Mouse (Mus musculus) midbrain, embryonic 14.5 days (tissue): ENCODE measurements around the gene Rft1. TPM values are rescaled to one million over a fixed set of nuclear protein-coding genes. Genes with fewer than 3 reads are reported as not detected.

Experiments
- ATAC-seq: fragments of 200-750 bp; cut with Nextera tagmentation; 2 replicates; pipeline ENCODE4 v1.8.0; 2017; ENCODE audit warnings: moderate number of reproducible peaks, moderate library complexity; ENCODE audit not compliant: low FRiP score, low TSS enrichment
- DNase-seq: peaks from one replicate; pipeline ENCODE4 v3.0.0-alpha.2; 2015
- H3K27ac ChIP-seq: fragments of 300-500 bp; sonication (generic); replicated peaks from 2 replicates; pipeline ENCODE4 v1.5.1; 2014; ENCODE audit warnings: mild to moderate bottlenecking, low read depth, low read length, moderate library complexity
- H3K27me3 ChIP-seq: fragments of 300-500 bp; sonication (generic); 2 replicates; pipeline ENCODE4 v1.6.1; 2014; ENCODE audit warnings: low read length, control low read depth, mixed read lengths; ENCODE audit not compliant: control insufficient read depth, insufficient read depth
- H3K36me3 ChIP-seq: fragments of 300-500 bp; sonication (generic); 2 replicates; pipeline ENCODE4 v1.6.1; 2014; ENCODE audit warnings: low read length, control low read depth; ENCODE audit not compliant: control insufficient read depth, insufficient read depth
- H3K4me1 ChIP-seq: fragments of 300-500 bp; sonication (generic); 2 replicates; pipeline ENCODE4 v1.6.1; 2014; ENCODE audit warnings: mild to moderate bottlenecking, antibody characterized with exemption, low read length, control low read depth; ENCODE audit not compliant: control insufficient read depth, insufficient read depth
- H3K4me2 ChIP-seq: fragments of 300-500 bp; sonication (generic); 2 replicates; pipeline ENCODE4 v1.6.1; 2014; ENCODE audit warnings: mild to moderate bottlenecking, low read length, moderate library complexity
- H3K4me3 ChIP-seq: fragments of 300-500 bp; sonication (generic); replicated peaks from 2 replicates; pipeline ENCODE4 v1.5.1; 2014; ENCODE audit warnings: low read depth, low read length
- H3K9ac ChIP-seq: fragments of 300-500 bp; sonication (generic); replicated peaks from 2 replicates; pipeline ENCODE4 v1.6.1; 2014; ENCODE audit warnings: mild to moderate bottlenecking, low read length, moderate library complexity
- H3K9me3 ChIP-seq: fragments of 300-500 bp; sonication (generic); 2 replicates; pipeline ENCODE4 v1.6.1; 2016; ENCODE audit warnings: low read length, control low read depth, mixed read lengths; ENCODE audit not compliant: control insufficient read depth
- WGBS: fragments of 180-500 bp; shearing (Covaris S2); extraction: QIAGEN DNeasy Blood & Tissue Kit; methylation state at CpG from one replicate; pipeline ENCODE4 v1.1.7; 2014; 5-methylcytosine and 5-hydroxymethylcytosine counted together
- polyA plus RNA-seq: library from polyadenylated mRNA; unstranded; fragments of >200 nt; fragmentation: Nextera tagmentation; extraction: Ambion mirVana; gene quantifications from 2 replicates; pipeline ENCODE4 v1.2.1, GENCODE M21; 2014

The Rft1 gene
- polyA plus RNA-seq, 1 experiment from 2014 or later, result 10.3 TPM

DNA sequence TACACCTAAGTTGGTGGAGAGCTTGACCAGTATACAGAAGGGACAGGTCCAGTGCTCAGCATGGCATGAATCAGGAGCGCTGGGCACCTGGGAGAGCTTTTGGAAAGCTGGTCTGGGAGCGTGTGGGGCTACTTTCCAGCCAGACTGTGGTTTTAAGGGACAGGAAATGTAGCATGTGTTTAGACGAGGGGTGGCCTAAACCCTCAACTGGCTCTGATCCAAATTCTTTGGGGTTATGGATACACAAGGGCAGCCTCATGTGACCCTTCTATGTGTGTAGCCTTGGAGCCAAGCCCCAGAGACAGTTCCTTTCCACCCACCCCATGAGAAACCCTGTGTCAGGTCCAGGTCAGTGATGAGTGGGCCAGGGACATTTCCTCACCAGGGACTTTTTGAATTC, 5.7 kb upstream of the Rft1 start:
- Histone ChIP-seq H3K4me1 (no peaks in the 10 kb centered on the region), H3K9me3 (no peaks in the 10 kb centered on the region), H3K4me3 (no peak overlapping the region), H3K27me3 (no peaks in the 10 kb centered on the region), H3K27ac (no peak overlapping the region), H3K9ac (no peak overlapping the region), H3K36me3 (no peaks in the 10 kb centered on the region), H3K4me2 (no peak overlapping the region)
- ATAC-seq (no peak), DNase-seq (no peak)
- 68% methylated on average over 3 of the region's 3 CpGs for WGBS

DNA sequence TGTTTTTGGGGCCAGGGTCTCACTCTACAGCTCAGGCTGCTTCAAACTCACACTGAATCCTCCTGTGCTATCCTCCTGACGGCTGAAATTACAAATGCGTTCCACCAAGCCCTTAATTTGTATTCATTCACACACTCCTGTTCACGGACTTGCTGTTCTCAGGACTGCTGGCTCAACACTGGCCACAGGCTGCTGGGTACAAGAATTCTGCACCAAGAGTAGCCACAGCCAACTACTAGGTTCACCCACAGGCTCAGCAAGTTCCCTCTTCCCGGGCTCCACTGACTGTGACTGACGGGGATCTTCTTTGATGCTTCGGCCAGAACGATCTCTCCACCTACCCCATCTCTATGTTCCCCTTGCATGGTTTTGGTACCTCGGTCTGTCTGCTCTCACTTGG, 4.4 kb upstream of the Rft1 start:
- Histone ChIP-seq H3K27me3 (no peaks in the 10 kb centered on the region), H3K4me2 (no peak overlapping the region), H3K27ac (no peak overlapping the region), H3K4me3 (no peak overlapping the region), H3K9me3 (no peaks in the 10 kb centered on the region), H3K9ac (no peak overlapping the region), H3K4me1 (peaks cover 2% of the 10 kb centered on the region; the same call in 1 of the 2 replicates), H3K36me3 (no peaks in the 10 kb centered on the region)
- 74% methylated on average over 8 of the region's 8 CpGs for WGBS
- DNase-seq (no peak), ATAC-seq (no peak)

- no peak for ATAC-seq
- WGBS, result 27% methylated on average over 4 of the region's 4 CpGs
These were observed 3.2 kb upstream of the Rft1 start for GRCm38 (mm10) chr14:30650969-30651368.

DNA sequence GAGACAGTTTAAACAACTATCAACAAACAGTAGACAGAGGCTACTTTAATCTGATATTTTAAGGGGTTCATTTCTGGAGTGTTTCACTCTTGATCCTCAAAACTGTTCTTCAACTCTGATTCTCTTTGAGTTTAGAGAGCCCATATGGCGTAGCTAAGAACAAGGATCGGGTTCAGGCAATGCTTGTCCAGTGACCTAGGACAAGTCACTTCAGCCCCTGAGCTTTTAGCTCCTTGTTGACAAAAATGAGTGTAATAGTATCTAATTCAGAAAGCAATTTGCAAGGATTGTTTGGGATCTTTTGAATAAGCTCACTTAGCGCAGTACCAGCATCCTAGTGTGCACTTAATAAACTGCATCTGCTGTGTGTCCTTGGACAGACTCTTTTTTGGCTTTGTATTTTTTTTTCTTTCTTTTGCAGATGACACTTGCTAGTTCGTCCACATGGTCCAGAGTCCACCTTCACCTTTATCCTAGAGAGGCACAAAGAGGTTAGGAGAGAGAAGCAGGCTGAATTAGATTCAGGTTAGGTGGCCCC, 600 bp downstream of the Rft1 start:
- DNase-seq, result no peak
- WGBS, result 43% methylated on average over 4 of the region's 4 CpGs
- H3K36me3 ChIP-seq, result peaks cover 12% of the 10 kb centered on the region; the same call in 1 of the 2 replicates
- H3K9ac ChIP-seq, result peak overlapping the region; percentile 93
- H3K4me2 ChIP-seq, result peak overlapping the region; percentile 64
- H3K9me3 ChIP-seq, result no peaks in the 10 kb centered on the region
- H3K27ac ChIP-seq, result peak overlapping the region; percentile 84; the same call in 1 of the 2 replicates
- peak overlapping the region; percentile 92 for H3K4me3 ChIP-seq
- ATAC-seq, result no peak
- H3K27me3 ChIP-seq, result no peaks in the 10 kb centered on the region
- H3K4me1 ChIP-seq, result peaks cover 6% of the 10 kb centered on the region; the same call in 1 of the 2 replicates

More at GRCm38 (mm10) chr14:30650969-30651368, 3.2 kb upstream of the Rft1 start:
- Histone ChIP-seq H3K9ac (no peak overlapping the region), H3K36me3 (no peaks in the 10 kb centered on the region), H3K4me3 (no peak overlapping the region), H3K4me1 (peaks cover 6% of the 10 kb centered on the region; the same call in 1 of the 2 replicates), H3K4me2 (no peak overlapping the region), H3K27ac (no peak overlapping the region), H3K27me3 (no peaks in the 10 kb centered on the region), H3K9me3 (no peaks in the 10 kb centered on the region)
- peak; percentile 38 for DNase-seq

DNA sequence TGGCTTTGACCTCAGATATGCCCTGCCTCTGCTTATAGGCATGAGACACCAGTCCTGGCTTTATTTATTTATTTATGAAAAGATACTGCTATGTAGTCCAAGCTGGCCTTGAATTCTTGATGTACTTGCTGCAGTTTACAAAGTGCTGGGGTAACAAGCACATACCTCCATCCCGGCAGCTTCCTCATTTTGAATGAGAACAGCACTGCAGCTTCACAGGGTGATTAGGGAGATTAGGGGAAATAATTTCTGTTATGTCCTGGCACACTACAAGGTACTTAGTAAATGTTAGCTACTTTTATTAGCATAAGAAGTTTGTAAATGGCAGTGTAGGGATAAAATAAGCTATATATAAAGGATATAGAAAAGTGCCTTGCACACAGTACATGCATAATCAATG, 1.4 kb downstream of the Rft1 start:
- ATAC-seq (no peak), DNase-seq (no peak)
- Histone ChIP-seq H3K9me3 (no peaks in the 10 kb centered on the region), H3K27ac (no peak overlapping the region), H3K4me3 (no peak overlapping the region), H3K27me3 (no peaks in the 10 kb centered on the region), H3K9ac (no peak overlapping the region), H3K4me2 (no peak overlapping the region), H3K4me1 (peaks cover 6% of the 10 kb centered on the region; the same call in 1 of the 2 replicates), H3K36me3 (peaks cover 19% of the 10 kb centered on the region)
- WGBS, result 83% methylated on average over 1 of the region's 1 CpGs

DNA sequence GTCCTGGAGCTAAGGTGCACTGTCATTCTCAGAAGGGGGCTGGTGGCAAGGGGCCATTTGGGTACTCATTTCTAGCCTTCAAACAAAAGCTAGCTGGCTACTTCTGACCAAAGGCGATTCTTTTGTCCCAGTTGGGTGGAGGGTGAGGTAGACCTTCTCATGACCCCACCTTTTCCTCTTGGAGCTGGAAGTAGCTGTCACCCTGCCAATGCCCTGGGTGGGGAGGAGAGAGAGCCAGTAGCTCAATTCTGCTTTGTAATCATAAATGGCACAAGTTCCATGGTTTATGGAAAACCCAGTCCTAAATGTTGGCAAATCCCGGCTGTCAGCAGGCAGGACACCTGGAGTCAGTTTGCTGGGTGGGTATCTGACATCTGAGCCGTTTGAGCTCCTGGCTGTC, 11.9 kb downstream of the Rft1 start:
- no peak for ATAC-seq
- H3K9ac ChIP-seq, result no peak overlapping the region
- no peak overlapping the region for H3K4me3 ChIP-seq
- H3K4me2 ChIP-seq, result no peak overlapping the region
- no peaks in the 10 kb centered on the region for H3K27me3 ChIP-seq
- no peak overlapping the region for H3K27ac ChIP-seq
- no peaks in the 10 kb centered on the region for H3K4me1 ChIP-seq
- DNase-seq, result no peak
- WGBS, result 83% methylated on average over 3 of the region's 3 CpGs
- no peaks in the 10 kb centered on the region for H3K9me3 ChIP-seq
- peaks cover 75% of the 10 kb centered on the region for H3K36me3 ChIP-seq

GRCm38 (mm10) chr14:30666604-30667003, 12.4 kb downstream of the Rft1 start:
- Histone ChIP-seq H3K4me3 (no peak overlapping the region), H3K4me2 (no peak overlapping the region), H3K4me1 (no peaks in the 10 kb centered on the region), H3K9ac (no peak overlapping the region), H3K9me3 (no peaks in the 10 kb centered on the region), H3K27me3 (no peaks in the 10 kb centered on the region), H3K36me3 (peaks cover 70% of the 10 kb centered on the region), H3K27ac (no peak overlapping the region)
- 89% methylated on average over 4 of the region's 4 CpGs for WGBS
- ATAC-seq (no peak), DNase-seq (no peak)

- DNase-seq, result no peak
- H3K27ac ChIP-seq, result no peak overlapping the region
- H3K4me3 ChIP-seq, result no peak overlapping the region
- WGBS, result 93% methylated on average over 6 of the region's 6 CpGs
- H3K4me2 ChIP-seq, result no peak overlapping the region
- H3K9me3 ChIP-seq, result no peaks in the 10 kb centered on the region
- no peak overlapping the region for H3K9ac ChIP-seq
- H3K36me3 ChIP-seq, result peaks cover 54% of the 10 kb centered on the region
- no peaks in the 10 kb centered on the region for H3K27me3 ChIP-seq
- ATAC-seq, result no peak
- H3K4me1 ChIP-seq, result no peaks in the 10 kb centered on the region
These were observed 16.0 kb downstream of the Rft1 start for GRCm38 (mm10) chr14:30670161-30670560.
